Mouse (Mus musculus): ENCODE measurements around the gene Coro1c.

DNA sequence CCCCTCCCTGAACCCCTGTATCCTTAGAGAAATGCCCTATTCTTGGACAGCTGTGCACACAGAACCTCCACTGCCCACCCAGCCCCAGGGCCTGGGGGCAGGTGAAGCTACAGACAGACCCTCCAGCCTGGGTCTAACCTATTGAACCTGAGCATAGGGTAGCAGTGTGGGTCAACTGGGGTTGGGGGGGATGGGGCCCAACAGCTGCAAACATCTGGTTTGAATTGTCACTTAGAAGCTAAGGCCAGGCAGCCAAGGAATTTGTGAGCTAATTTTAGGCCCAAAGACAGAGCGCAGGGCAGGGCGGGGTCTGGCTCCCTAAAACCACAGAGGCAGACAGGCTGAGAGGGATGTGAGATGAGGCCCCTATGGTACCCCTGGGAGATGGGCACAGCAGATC, 100.4 kb downstream of the Coro1c start:
- TF ChIP-seq CTCF (IDR thresholded peaks at IDR 0.05; ENCODE audit: low read depth, low read length) (no peak), POLR2A (IDR thresholded peaks at IDR 0.05; ENCODE audit: borderline replicate concordance, low read depth, low read length) (no peak)

Data from bone marrow macrophage, adult 2 months (primary cell).